ENCODE assay signal across 19 mouse cellular contexts in genomic region chr15:13455560-13456219, GRCm38 (mm10).
DNase-seq lines count a peak whose midpoint lies in the region; ATAC-seq lines count a peak whose summit lies in the region.
"Had no signal": no experiment of that assay in that cellular context is flagged by ENCODE, and none has a peak within 500 bp of the region (broad histone marks: within the 10 kb centered on the region; RNA-seq: fewer than 3 reads in every experiment).

No protein-coding gene starts in this region.

- H3K4me2 ChIP-seq in forebrain, embryonic 11.5 days (ENCODE audit: low read depth, low read length, severe bottlenecking): no peak overlapping the region
- H3K4me2 ChIP-seq in forebrain, embryonic 13.5 days: no peak overlapping the region
- no peak overlapping the region for H3K4me2 ChIP-seq in hindbrain, embryonic 16.5 days (ENCODE audit: low read length)
- H3K4me2 ChIP-seq in neural tube, embryonic 14.5 days (ENCODE audit: low read depth, low read length): no peak overlapping the region
- H3K4me2 ChIP-seq: heart, embryonic 13.5 days; liver, embryonic 11.5 days; lung, embryonic 14.5 days had no signal

- H3K4me1 ChIP-seq in forebrain, embryonic 11.5 days (replicated peaks; ENCODE audit: control insufficient read depth, insufficient read depth, low read length): no peaks in the 10 kb centered on the region; the same call in 1 of the 2 replicates
- H3K4me1 ChIP-seq in forebrain, embryonic 10.5 days: peaks cover 12% of the 10 kb centered on the region
- H3K4me1 ChIP-seq in forebrain, embryonic 13.5 days: peaks cover 9% of the 10 kb centered on the region
- H3K4me1 ChIP-seq in hindbrain, embryonic 16.5 days (ENCODE audit: control insufficient read depth, insufficient read depth, low read depth, low read length): no peaks in the 10 kb centered on the region
- H3K4me1 ChIP-seq in neural tube, embryonic 14.5 days (ENCODE audit: control insufficient read depth, insufficient read depth, low read length): no peaks in the 10 kb centered on the region
- H3K4me1 ChIP-seq: heart, embryonic 13.5 days; limb, embryonic 10.5 days had no signal

- no peak overlapping the region for H3K9ac ChIP-seq in forebrain, embryonic 11.5 days (ENCODE audit: low read length)
- H3K9ac ChIP-seq in forebrain, embryonic 13.5 days: no peak overlapping the region
- no peak overlapping the region for H3K9ac ChIP-seq in hindbrain, embryonic 16.5 days (ENCODE audit: low read depth, low read length)
- no peak overlapping the region for H3K9ac ChIP-seq in neural tube, embryonic 14.5 days (replicated peaks; ENCODE audit: low read depth, low read length)
- H3K9ac ChIP-seq: heart, embryonic 13.5 days; lung, embryonic 14.5 days had no signal

- no peaks in the 10 kb centered on the region for H3K36me3 ChIP-seq in forebrain, embryonic 11.5 days (ENCODE audit: control insufficient read depth, insufficient read depth, low read length)
- no peaks in the 10 kb centered on the region for H3K36me3 ChIP-seq in forebrain, embryonic 10.5 days (replicated peaks)
- H3K36me3 ChIP-seq in forebrain, embryonic 13.5 days (ENCODE audit: poor library complexity, severe bottlenecking): no peaks in the 10 kb centered on the region
- no peaks in the 10 kb centered on the region for H3K36me3 ChIP-seq in hindbrain, embryonic 16.5 days (ENCODE audit: control insufficient read depth, insufficient read depth, low read length)
- H3K36me3 ChIP-seq in neural tube, embryonic 14.5 days (ENCODE audit: control insufficient read depth, insufficient read depth, low read length): no peaks in the 10 kb centered on the region
- H3K36me3 ChIP-seq: heart, embryonic 13.5 days; limb, embryonic 10.5 days had no signal

- ATAC-seq in forebrain, embryonic 11.5 days (replicated peaks; ENCODE audit: low FRiP score): peak; percentile 77
- peak; percentile 75 for ATAC-seq in forebrain, embryonic 13.5 days
- peak; percentile 30; the same call in 1 of the 2 replicates for ATAC-seq in hindbrain, embryonic 16.5 days
- ATAC-seq in neural tube, embryonic 14.5 days (ENCODE audit: low read depth): peak; percentile 31; the same call in 1 of the 2 replicates
- ATAC-seq: CD4-positive, CD25-positive, alpha-beta regulatory T cell, adult 4 months had no signal

- H3K27me3 ChIP-seq in forebrain, embryonic 11.5 days (ENCODE audit: control insufficient read depth, insufficient read depth, low read length): no peaks in the 10 kb centered on the region
- no peaks in the 10 kb centered on the region for H3K27me3 ChIP-seq in forebrain, embryonic 10.5 days (ENCODE audit: poor library complexity, severe bottlenecking)
- no peaks in the 10 kb centered on the region for H3K27me3 ChIP-seq in forebrain, embryonic 13.5 days
- H3K27me3 ChIP-seq in hindbrain, embryonic 16.5 days (replicated peaks; ENCODE audit: control insufficient read depth, insufficient read depth, low read length): no peaks in the 10 kb centered on the region
- H3K27me3 ChIP-seq in neural tube, embryonic 14.5 days (ENCODE audit: control insufficient read depth, insufficient read depth, low read length): no peaks in the 10 kb centered on the region
- H3K27me3 ChIP-seq: heart, embryonic 13.5 days had no signal

- no peak overlapping the region for H3K27ac ChIP-seq in forebrain, embryonic 11.5 days (ENCODE audit: low read depth, low read length)
- no peak overlapping the region for H3K27ac ChIP-seq in forebrain, embryonic 10.5 days
- H3K27ac ChIP-seq in forebrain, embryonic 13.5 days: peak overlapping the region; percentile 10; the same call in 1 of the 2 replicates
- H3K27ac ChIP-seq in hindbrain, embryonic 16.5 days (ENCODE audit: low read depth, low read length): no peak overlapping the region
- no peak overlapping the region for H3K27ac ChIP-seq in neural tube, embryonic 14.5 days (ENCODE audit: low read depth, low read length)
- H3K27ac ChIP-seq: heart, embryonic 13.5 days; kidney, postnatal 0 days; limb, embryonic 10.5 days had no signal

- no peak overlapping the region for H3K4me3 ChIP-seq in forebrain, embryonic 11.5 days (ENCODE audit: low read depth, low read length)
- no peak overlapping the region for H3K4me3 ChIP-seq in forebrain, embryonic 10.5 days
- H3K4me3 ChIP-seq in forebrain, embryonic 13.5 days: no peak overlapping the region
- no peak overlapping the region for H3K4me3 ChIP-seq in hindbrain, embryonic 16.5 days (ENCODE audit: low read length)
- H3K4me3 ChIP-seq in neural tube, embryonic 14.5 days (ENCODE audit: low read depth, low read length): no peak overlapping the region
- H3K4me3 ChIP-seq: heart, embryonic 13.5 days; limb, embryonic 10.5 days had no signal

- 54% methylated on average over 8 of the region's 8 CpGs for WGBS in forebrain, embryonic 11.5 days
- WGBS in forebrain, embryonic 10.5 days: 75% methylated on average over 8 of the region's 8 CpGs
- WGBS in forebrain, embryonic 13.5 days: 31% methylated on average over 8 of the region's 8 CpGs
- 45% methylated on average over 8 of the region's 8 CpGs for WGBS in hindbrain, embryonic 16.5 days
- 46% methylated on average over 8 of the region's 8 CpGs for WGBS in neural tube, embryonic 14.5 days

- no peak for DNase-seq in forebrain, embryonic 11.5 days (ENCODE audit: low spot score)
- no peak for DNase-seq in forebrain, embryonic 10.5 days (ENCODE audit: extremely low spot score, low spot score)
- no peak for DNase-seq in urinary bladder, postnatal 10 days (ENCODE audit: low spot score)
- no peak for DNase-seq in cerebellum, adult 9-11 months
- no peak for DNase-seq in urinary bladder, postnatal 4 days (ENCODE audit: low spot score in 2 of 2)
- DNase-seq: adrenal gland, postnatal 25 days; cerebellum, adult 8-10 months; kidney, adult 11 months; lung, embryonic 14.5 days; lung, postnatal 4 days; thymus, adult 18-20 months had no signal

- H3K9me3 ChIP-seq in forebrain, embryonic 11.5 days (ENCODE audit: control insufficient read depth, low read length): no peaks in the 10 kb centered on the region
- H3K9me3 ChIP-seq in forebrain, embryonic 10.5 days: no peaks in the 10 kb centered on the region
- H3K9me3 ChIP-seq in forebrain, embryonic 13.5 days (replicated peaks): no peaks in the 10 kb centered on the region
- H3K9me3 ChIP-seq in hindbrain, embryonic 16.5 days (ENCODE audit: control insufficient read depth, low read length): no peaks in the 10 kb centered on the region
- H3K9me3 ChIP-seq in neural tube, embryonic 14.5 days (ENCODE audit: control insufficient read depth, low read length): no peaks in the 10 kb centered on the region
- H3K9me3 ChIP-seq: heart, embryonic 13.5 days; limb, embryonic 10.5 days had no signal
